Mouse (Mus musculus) left cerebral cortex, postnatal 4 days (tissue): ENCODE measurements around the gene Cycs. TPM values are rescaled to one million over a fixed set of nuclear protein-coding genes. Genes with fewer than 3 reads are reported as not detected.

ENCODE experiments used
- DNase-seq: peaks from one replicate; pipeline ENCODE4 v3.0.0-alpha.2; 2022
- intact Hi-C: fragments of 180-260 bp; cut with DNase I; formaldehyde crosslinking; loops from one replicate; pipeline ENCODE4 v1.15.1; 2025
- total RNA-seq, 2 experiments: library from RNA; stranded (reverse); gene quantifications; 2 replicates each; pipeline ENCODE4 v1.2.3; 2021

Gene Cycs
- total RNA-seq, 2 experiments from 2014 or later: 32.3 to 35.4 TPM

DNA sequence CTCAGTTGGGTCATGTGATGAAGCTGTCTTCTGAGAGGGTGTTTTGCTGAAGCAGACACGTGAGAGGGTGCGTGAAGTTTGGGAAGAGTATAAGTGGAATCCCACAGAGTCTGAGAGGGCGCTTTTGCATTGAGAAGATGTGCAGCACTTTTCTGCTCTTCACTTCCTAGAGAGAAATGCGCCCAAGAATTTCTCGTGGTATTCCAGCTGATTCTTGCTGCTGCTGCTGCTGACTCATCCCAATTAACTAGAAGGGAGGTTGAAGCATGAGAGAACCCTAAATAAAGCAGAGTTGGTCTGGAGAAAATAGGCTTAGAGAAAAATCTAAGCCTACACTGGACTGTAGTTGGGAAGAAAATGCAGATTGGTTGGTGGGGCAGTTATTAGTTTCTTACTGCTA lies 17.3 kb downstream of the Cycs start:
- intact Hi-C loops: loop anchor here (10.0 kb wide), 1 partner anchor 624 kb away; no protein-coding TSS in a partner anchor

DNA sequence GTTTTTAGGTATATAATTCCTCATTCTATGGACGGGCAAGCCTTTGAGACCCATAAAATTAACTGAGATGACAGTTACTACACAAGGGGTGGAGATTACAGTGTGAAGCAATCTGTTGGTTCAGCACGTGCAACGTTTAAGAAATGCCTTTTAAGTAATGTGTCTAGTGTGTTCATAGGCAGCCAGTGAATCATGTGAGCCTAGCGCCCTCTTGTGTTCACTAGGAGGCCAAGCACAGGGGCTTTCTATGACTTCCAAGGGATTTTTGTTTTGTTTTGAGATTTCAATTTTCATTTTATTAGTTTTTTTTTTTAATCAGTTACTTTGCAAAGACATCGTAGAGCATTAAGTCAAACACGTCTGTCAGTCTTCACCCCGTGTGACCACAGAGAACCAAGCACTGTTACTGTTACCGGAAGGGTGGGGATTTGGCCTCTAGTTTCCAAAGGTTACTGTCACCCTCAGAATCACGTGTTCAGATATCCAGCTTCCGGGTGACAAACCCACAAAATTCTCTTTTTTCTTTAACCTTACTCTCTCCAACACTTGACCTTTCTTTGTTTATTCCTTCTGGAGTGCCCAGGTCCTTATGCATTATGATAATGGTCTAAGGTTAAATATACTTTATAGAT lies 20.8 kb downstream of the Cycs start:
- intact Hi-C loops: loop anchor here (10.0 kb wide), 1 partner anchor 621 kb away; no protein-coding TSS in a partner anchor

More for the DNA sequence above, 17.3 kb downstream of the Cycs start:
- no peak for DNase-seq

DNA sequence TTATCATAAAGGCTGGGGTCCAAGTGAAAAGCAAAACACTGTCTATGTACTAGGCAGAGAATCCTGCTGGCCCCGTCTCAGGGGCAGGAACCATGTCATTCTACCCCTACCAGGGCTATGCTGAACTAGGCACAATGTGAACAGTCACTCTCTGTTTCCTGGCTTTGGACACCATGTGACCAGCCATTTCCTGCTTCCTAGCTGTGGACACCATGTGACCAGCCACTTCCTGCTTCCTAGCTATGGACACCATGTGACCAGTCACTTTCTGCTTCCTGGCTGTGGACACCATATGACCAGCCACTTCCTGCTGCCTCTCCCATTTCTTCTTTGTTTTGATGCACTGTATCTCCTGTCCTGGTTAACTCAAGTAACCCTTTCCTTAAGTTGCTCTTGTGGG lies 23.8 kb downstream of the Cycs start:
- intact Hi-C loops: loop anchor here (10.0 kb wide), 1 partner anchor 618 kb away; no protein-coding TSS in a partner anchor
- DNase-seq: no peak

More for the DNA sequence above, 20.8 kb downstream of the Cycs start:
- DNase-seq: peak; percentile 21

DNA sequence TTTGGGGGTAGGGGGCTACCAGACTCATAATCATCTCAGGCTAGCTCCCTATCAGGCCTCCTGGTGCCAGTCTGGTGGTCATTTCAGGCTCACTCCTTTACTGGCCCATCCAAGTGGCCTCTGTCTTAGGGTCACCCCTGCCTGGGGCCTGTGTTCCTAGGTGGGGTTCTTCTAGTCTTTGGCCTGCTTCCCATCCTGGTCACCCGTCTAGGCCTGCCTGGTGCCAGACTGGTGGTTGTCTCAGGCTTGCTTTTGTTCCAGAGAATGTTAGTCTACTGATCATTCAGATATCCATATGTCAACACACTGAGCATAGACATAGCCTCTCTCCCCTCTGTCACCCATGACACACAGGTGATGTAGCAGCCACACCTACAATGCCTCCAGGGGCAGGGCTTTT lies 26.7 kb downstream of the Cycs start:
- no peak for DNase-seq
- intact Hi-C loops: loop anchor here (5.0 to 10.0 kb wide), 5 partner anchors 232 to 1017 kb away; partner anchors contain the start of gene Mpp6

DNA sequence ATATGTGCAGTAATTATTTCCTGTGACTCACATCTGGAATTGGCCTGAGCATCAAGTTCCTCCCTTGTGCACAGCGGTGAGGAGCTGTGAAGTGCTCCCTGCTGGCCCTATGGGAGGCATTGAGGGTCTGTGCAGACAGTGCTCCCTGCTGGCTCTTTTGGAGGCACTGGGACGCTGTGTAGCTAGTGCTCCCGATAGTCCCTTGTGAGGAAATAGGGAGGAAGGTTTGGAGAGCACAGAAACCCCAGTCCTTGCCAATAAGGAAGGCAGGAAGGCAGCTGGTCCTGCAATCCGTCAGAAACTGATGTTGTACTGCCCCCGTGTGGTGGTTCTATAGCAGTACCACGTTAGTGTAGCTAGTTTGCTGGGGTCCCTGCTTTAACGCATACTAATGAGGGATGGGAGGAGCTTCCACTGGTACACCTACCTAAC lies 29.9 kb downstream of the Cycs start:
- peak; percentile 87 for DNase-seq

DNA sequence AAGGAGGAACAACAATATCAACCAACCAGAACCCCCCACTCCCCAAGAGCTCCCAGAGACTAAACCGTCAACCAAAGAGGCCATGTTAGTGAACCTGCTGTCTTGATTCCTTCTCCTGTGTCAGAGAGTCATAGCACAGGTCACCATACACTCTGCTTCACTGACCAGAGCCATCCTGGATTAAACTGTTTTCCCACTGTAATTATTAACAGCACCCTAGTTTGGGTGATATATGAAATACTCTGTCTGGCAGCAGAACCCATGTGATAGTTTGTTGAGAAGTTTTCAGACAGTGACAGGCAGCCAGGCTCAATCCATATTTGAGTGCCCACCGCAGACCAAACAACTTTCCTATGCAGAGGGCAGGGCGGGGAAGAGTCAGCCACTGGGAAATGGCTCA lies 31.0 kb downstream of the Cycs start:
- intact Hi-C loops: loop anchor here (5.0 to 10.0 kb wide), 4 partner anchors 228 to 1013 kb away; partner anchors contain the start of gene Mpp6
- DNase-seq: no peak

More for the DNA sequence above, 29.9 kb downstream of the Cycs start:
- intact Hi-C loops: loop anchor here (5.0 to 10.0 kb wide), 4 partner anchors 229 to 1014 kb away; partner anchors contain the start of gene Mpp6

DNA sequence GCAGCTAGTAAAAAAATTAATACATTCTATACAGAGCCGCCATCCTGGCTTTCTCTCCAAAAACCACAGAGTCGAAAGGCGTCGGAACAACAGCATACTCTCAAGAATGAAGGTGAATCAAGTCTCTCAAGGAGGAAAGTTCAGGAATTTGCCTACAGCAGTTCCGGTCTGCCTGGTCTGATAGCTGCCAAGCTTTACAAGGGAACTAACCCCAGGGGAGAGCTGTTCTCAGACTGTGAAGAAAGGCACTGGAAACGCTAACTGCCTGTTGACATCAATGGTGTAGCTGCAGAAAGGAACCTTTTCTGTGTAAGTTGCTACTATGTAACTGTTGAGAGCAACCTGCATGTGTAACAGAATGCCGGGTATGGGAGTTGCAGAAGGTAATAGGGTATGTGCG lies 34.4 kb downstream of the Cycs start:
- intact Hi-C loops: loop anchor here (10.0 kb wide), 1 partner anchor 327 kb away; no protein-coding TSS in a partner anchor
- DNase-seq: no peak

GRCm38 (mm10) chr6:50531003-50531402 lies 35.3 kb downstream of the Cycs start:
- intact Hi-C loops: loop anchor here (10.0 kb wide), 1 partner anchor 326 kb away; no protein-coding TSS in a partner anchor
- no peak for DNase-seq

DNA sequence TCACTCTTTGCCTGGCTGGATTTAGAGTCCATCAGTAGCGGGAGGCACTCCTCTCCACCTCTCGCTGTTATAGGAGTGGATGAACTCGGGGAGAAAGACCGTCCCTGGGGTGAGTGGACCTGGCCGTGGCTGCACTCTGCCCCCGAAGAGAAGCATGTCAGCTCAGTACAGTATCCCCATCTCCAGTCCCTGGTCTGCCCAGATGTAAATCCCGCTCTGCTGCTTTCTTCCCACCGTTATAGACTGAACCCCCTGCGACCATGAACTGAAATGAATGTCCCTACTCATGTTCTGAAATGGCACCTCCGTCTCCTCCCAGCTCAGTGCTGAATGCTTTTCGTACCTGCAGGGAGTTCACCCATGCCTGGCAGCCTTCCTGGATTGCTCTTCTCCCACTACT lies 37.1 kb downstream of the Cycs start:
- DNase-seq: no peak
- intact Hi-C loops: loop anchor here (10.0 kb wide), 1 partner anchor 74 kb away; the partner anchor contains the start of gene Osbpl3

- intact Hi-C loops: loop anchor here (10.0 kb wide), 1 partner anchor 73 kb away; the partner anchor contains the start of gene Osbpl3
- DNase-seq: no peak
These were observed 38.9 kb downstream of the Cycs start for GRCm38 (mm10) chr6:50527416-50527815.

GRCm38 (mm10) chr6:50526597-50527024 lies 39.7 kb downstream of the Cycs start:
- peak; percentile 68 for DNase-seq
- intact Hi-C loops: loop anchor here (10.0 kb wide), 1 partner anchor 72 kb away; the partner anchor contains the start of gene Osbpl3

DNA sequence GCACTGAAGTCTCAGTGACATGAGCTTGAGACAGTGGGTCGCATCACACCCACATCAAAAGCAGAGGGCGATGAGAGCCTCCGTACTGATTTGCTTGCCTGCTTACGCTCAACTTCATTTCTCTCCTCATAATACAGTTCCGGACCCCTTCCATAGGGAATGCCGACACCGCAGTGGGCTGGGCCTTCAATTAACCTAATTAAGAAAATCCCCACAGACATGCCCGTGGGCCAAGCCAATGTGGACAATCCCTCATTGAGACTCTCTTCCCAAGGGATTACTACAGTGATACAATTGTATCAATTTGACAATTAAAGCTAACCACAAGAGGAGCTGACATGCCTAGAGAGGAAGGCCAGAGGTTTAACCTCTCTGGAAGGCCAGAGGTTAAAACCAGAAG lies 40.5 kb downstream of the Cycs start:
- intact Hi-C loops: loop anchor here (10.0 kb wide), 1 partner anchor 71 kb away; the partner anchor contains the start of gene Osbpl3
- DNase-seq: no peak

- no peak for DNase-seq
- intact Hi-C loops: loop anchor here (10.0 kb wide), 1 partner anchor 70 kb away; the partner anchor contains the start of gene Osbpl3
These were observed 42.0 kb downstream of the Cycs start for GRCm38 (mm10) chr6:50524261-50524896.

GRCm38 (mm10) chr6:50522772-50523171 lies 43.6 kb downstream of the Cycs start:
- intact Hi-C loops: loop anchor here (10.0 kb wide), 1 partner anchor 68 kb away; the partner anchor contains the start of gene Osbpl3
- DNase-seq: no peak

DNA sequence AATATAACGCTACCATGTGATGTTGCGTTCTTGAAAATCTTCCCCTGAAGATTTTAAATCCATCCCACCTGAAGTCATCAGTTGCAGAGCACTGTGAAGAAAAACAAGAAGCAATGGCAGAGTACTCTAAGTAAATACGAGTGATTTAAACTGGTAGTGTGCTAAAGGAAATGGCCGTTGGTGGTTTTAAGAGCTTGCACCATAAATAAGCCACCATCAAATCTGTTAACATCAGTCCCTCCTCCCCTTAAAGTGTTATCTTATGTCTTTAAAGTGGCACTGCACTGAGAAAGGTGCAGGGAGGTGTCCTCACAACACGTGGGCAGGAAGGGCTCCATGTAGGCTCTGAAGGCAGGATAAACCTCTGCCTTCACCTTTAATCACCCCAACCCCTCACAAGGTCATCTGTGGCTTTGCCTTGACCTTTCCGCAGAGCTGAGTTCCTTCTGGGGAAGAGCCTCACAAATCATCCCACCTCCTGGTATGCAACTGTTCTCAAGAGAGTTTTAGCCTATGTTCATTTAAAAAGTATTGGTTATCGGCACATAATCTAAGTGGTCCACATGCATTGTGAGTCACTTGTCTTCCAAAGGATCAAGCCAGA lies 44.7 kb downstream of the Cycs start:
- DNase-seq: no peak
- intact Hi-C loops: loop anchor here (10.0 kb wide), 1 partner anchor 67 kb away; the partner anchor contains the start of gene Osbpl3

DNA sequence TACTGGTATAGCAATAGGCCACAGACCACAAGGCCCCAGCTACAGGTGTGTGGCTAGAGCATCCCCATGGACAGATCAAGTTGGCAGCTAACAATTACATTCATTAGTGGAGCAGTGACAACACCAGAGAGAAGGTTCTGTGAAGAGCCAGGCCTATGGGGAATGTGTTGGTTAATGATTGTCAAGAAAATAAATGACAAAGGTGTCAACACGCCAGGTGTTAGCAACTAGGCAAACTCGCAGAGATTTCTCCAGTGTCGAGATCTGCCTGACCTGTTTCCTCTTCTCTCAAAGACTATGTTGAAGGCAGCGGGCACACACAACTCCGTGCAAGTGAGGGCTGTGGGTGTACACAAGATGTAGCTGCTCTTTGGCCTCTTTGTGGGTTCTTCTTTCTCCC lies 46.2 kb downstream of the Cycs start:
- DNase-seq: no peak
- intact Hi-C loops: loop anchor here (10.0 kb wide), 1 partner anchor 65 kb away; the partner anchor contains the start of gene Osbpl3

DNA sequence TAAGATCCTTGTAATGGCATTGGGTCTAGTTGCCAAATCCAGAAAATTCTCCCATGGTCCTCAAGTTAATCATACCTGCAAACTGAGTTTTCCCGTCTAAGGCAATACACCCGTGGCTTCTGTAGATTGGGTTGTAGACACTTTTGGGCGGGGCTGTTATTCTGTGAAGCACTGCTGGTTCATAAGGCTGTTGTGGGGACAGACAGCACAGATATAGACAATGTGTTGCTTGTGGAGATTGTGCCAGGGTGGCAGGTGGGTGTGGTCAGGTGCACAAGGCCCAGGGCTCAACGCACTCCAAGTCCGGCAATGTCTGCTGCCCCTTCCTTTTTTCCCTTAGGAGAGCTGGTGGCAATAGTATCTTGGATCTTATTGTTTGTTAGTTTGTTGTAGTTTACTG lies 48.0 kb downstream of the Cycs start:
- DNase-seq: no peak
- intact Hi-C loops: no loop called here
